Mouse (Mus musculus) CD4-positive naive resting alpha-beta T cell, adult 57 days (primary cell): ENCODE data around the gene Muc3. TPM values are rescaled to one million over a fixed set of nuclear protein-coding genes. Genes with fewer than 3 reads are reported as not detected.

Source experiments
- total RNA-seq: library from RNA; stranded (reverse); gene quantifications from one replicate; pipeline ENCODE4 v1.2.4, GENCODE M21; 2023

The Muc3 gene
- total RNA-seq = not detected

GRCm38 (mm10) chr5:137149272-137149882, at the start of gene Muc3:
TSS of gene Muc3 (minus strand) at chr5:137149322.

DNA sequence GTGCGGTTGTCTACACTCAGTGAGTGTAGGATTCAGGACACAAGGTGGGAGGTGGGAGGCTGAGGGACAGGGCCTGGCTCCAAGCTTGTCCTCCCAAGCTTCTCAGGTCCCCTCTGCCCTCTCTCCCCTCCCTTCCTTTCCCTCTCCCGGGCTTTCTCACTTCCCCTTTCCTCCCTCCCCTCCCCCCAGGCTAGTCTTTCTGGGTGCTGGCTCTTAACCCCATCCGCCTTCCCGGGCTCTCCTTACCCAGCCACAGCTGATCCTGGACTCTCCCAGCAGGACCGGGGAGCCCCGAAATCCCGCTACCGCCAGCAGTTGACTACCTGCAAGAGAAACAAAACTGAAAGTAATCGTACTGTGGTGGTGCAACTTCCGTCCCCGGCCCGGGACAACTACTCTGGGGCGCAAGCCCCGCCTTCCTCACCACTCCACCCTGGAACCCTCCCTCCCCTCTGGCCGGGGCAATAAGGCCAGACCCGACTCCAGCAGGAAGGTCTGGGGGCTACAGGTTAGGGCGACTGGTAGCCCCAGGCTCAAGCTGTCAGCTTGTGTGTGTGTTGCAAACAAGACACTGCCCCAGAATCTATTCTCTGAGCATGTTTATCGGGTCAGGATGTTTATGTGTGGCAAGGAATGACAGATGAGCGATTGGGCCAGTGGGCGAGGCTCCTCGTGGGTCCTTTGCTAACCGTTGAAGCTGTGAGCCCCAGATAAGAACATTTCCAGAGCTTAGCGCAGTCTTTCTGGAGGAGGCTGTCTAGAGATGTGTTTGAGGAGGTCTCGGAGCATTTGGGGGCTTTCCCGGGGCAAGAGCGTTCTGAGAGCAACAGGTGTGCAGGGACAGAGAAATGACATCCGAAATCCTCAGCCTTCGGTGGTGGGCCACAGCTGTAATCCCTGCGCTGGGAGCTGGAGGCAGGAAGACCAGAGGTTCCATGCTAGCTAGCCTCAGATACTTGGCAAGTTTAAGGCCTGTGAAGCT, 33.0 kb downstream of the Muc3 start, which contains the start of gene Trim56:
Gene Trim56 (minus strand): TSS at position 344 of the 982 bp plus-strand sequence.

Other genes with a start within 250 kb of the Muc3 start
- gene Ift22, start 241.2 kb downstream of the Muc3 start, total RNA-seq = 0.92 TPM
- gene Fis1, start 196.0 kb downstream of the Muc3 start, total RNA-seq = 120 TPM
- gene Cldn15, start 182.7 kb downstream of the Muc3 start, total RNA-seq = 2.0 TPM
- gene Plod3, start 162.3 kb downstream of the Muc3 start, total RNA-seq = 12.5 TPM
- 21.4 TPM for gene Znhit1, start 161.3 kb downstream of the Muc3 start, total RNA-seq
- not detected for gene Vgf, start 122.9 kb downstream of the Muc3 start, total RNA-seq
- 27.0 TPM for gene Ap1s1, start 103.2 kb downstream of the Muc3 start, total RNA-seq
- 0.30 TPM for gene Serpine1, start 77.1 kb downstream of the Muc3 start, total RNA-seq
- gene Trim56, start 33.1 kb downstream of the Muc3 start, total RNA-seq = 93.5 TPM
- gene Muc3a, start 63.1 kb upstream of the Muc3 start, total RNA-seq = 18.4 TPM
- gene Ache, start 138.2 kb upstream of the Muc3 start, total RNA-seq = 0.21 TPM
- 0.59 TPM for gene Ufsp1, start 145.3 kb upstream of the Muc3 start, total RNA-seq
- gene Srrt, start 158.4 kb upstream of the Muc3 start, total RNA-seq = 428 TPM
- 10.6 TPM for gene Trip6, start 165.1 kb upstream of the Muc3 start, total RNA-seq
- 22.0 TPM for gene Slc12a9, start 184.3 kb upstream of the Muc3 start, total RNA-seq
- gene Ephb4, start 200.8 kb upstream of the Muc3 start, total RNA-seq = 0.59 TPM